Mouse (Mus musculus) embryonic facial prominence, embryonic 12.5 days (tissue): ENCODE data around the gene Slco1a1. TPM values are rescaled to one million over a fixed set of nuclear protein-coding genes. Genes with fewer than 3 reads are reported as not detected.
"Not testable (repeated sequence)": the region's sequence is repeated elsewhere in the genome, so short reads cannot be mapped to it uniquely, and the experiment has no call there.

ENCODE experiments used
- ATAC-seq: fragments of 200-750 bp; cut with Nextera tagmentation; 2 replicates; pipeline ENCODE4 v1.8.0; 2017; ENCODE audit not compliant: insufficient number of reproducible peaks, insufficient read depth, low FRiP score, low TSS enrichment
- H3K27ac ChIP-seq: fragments of 300-500 bp; sonication (generic); 2 replicates; pipeline ENCODE4 v1.5.1; 2016; ENCODE audit warnings: mild to moderate bottlenecking
- H3K27me3 ChIP-seq: fragments of 300-500 bp; sonication (generic); 2 replicates; pipeline ENCODE4 v1.6.1; 2016; ENCODE audit warnings: mild to moderate bottlenecking, moderate library complexity
- H3K36me3 ChIP-seq: fragments of 300-500 bp; sonication (generic); 2 replicates; pipeline ENCODE4 v1.6.1; 2016; ENCODE audit warnings: mild to moderate bottlenecking
- H3K4me1 ChIP-seq: fragments of 300-500 bp; sonication (generic); 2 replicates; pipeline ENCODE4 v1.6.1; 2016
- H3K4me2 ChIP-seq: fragments of 300-500 bp; sonication (generic); replicated peaks from 2 replicates; pipeline ENCODE4 v1.6.1; 2016; ENCODE audit warnings: mild to moderate bottlenecking, moderate library complexity
- H3K4me3 ChIP-seq: fragments of 300-500 bp; sonication (generic); 2 replicates; pipeline ENCODE4 v1.5.1; 2016; ENCODE audit warnings: mild to moderate bottlenecking
- H3K9ac ChIP-seq: fragments of 300-500 bp; sonication (generic); 2 replicates; pipeline ENCODE4 v1.6.1; 2016; ENCODE audit warnings: mild to moderate bottlenecking, moderate library complexity
- H3K9me3 ChIP-seq: fragments of 300-500 bp; sonication (generic); 2 replicates; pipeline ENCODE4 v1.6.1; 2016; ENCODE audit warnings: mild to moderate bottlenecking, moderate library complexity
- WGBS: fragments of 180-500 bp; shearing (Covaris S2); methylation state at CpG from one replicate; pipeline ENCODE4 v1.1.7; 2016; 5-methylcytosine and 5-hydroxymethylcytosine counted together
- polyA plus RNA-seq: library from polyadenylated mRNA; unstranded; fragments of >200 nt; fragmentation: Nextera tagmentation; extraction: Ambion mirVana; gene quantifications from 2 replicates; pipeline ENCODE4 v1.2.1, GENCODE M21; 2016

Gene Slco1a1
- polyA plus RNA-seq: not detected in 2 replicates

GRCm38 (mm10) chr6:141946862-141947261, at the start of gene Slco1a1:
Gene Slco1a1 (minus strand): TSS chr6:141946962.
- Histone ChIP-seq H3K9ac (no peak within 1 kb of the TSS), H3K4me3 (no peak within 1 kb of the TSS), H3K27me3 (no peaks in the 10 kb centered on the region), H3K36me3 (no peaks in the 10 kb centered on the region), H3K4me1 (no peaks in the 10 kb centered on the region), H3K27ac (no peak within 1 kb of the TSS), H3K9me3 (no peaks in the 10 kb centered on the region), H3K4me2 (no peak within 1 kb of the TSS)
- ATAC-seq: no peak

DNA sequence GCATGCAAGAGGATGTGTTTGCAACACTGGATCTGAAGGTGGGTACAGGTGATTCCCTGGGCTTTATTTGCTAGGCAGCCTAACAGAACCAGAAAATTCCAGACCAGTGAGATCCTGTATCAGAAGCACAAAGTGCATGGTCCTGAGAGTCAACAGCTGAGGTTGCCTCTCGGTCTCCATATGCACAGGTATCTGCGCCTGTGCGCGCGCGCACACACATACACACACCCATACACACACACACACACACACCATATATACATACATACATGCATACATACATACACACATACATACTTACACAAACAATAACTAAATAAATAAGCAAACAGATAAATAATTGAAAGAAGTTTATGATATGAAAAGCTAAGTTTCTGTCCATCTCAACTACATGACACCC, 40.0 kb upstream of the Slco1a1 start:
- 98% methylated on average over 6 of the region's 6 CpGs for WGBS
- H3K4me2 ChIP-seq: no peak overlapping the region
- H3K9me3 ChIP-seq: no peaks in the 10 kb centered on the region
- H3K4me3 ChIP-seq: no peak overlapping the region
- no peak overlapping the region for H3K27ac ChIP-seq
- no peak for ATAC-seq
- H3K9ac ChIP-seq: no peak overlapping the region
- H3K27me3 ChIP-seq: no peaks in the 10 kb centered on the region
- H3K4me1 ChIP-seq: no peaks in the 10 kb centered on the region
- no peaks in the 10 kb centered on the region for H3K36me3 ChIP-seq

- Histone ChIP-seq H3K4me2 (no peak overlapping the region), H3K4me1 (no peaks in the 10 kb centered on the region), H3K4me3 (no peak overlapping the region), H3K9ac (no peak overlapping the region), H3K36me3 (no peaks in the 10 kb centered on the region), H3K27ac (no peak overlapping the region), H3K9me3 (no peaks in the 10 kb centered on the region), H3K27me3 (no peaks in the 10 kb centered on the region)
- ATAC-seq: no peak
- 63% methylated on average over 3 of the region's 3 CpGs for WGBS
Observed at GRCm38 (mm10) chr6:141984644-141985043, 37.9 kb upstream of the Slco1a1 start.

DNA sequence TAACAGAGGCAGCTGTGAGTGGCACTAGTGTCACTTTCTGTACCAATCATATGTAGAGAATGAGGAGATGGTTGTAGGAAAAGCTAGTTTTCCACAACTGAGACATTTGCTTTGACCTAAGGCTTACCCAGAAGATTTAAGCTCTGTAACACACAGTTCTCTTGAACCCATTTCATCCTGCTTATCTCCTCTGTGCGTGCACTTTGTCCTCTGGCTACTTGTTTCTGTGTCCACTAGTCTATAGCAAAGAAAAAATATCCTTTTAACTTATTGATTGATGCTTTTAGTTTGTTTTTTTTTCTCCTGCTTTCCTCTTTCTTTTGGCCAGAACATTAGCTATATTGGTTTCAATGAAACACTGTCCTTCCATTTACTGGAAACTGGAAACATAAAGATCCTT, 15.7 kb upstream of the Slco1a1 start:
- no peaks in the 10 kb centered on the region for H3K27me3 ChIP-seq
- WGBS: 85% methylated on average over 1 of the region's 1 CpGs
- H3K4me3 ChIP-seq: no peak overlapping the region
- no peaks in the 10 kb centered on the region for H3K36me3 ChIP-seq
- H3K27ac ChIP-seq: no peak overlapping the region
- H3K4me2 ChIP-seq: no peak overlapping the region
- no peaks in the 10 kb centered on the region for H3K4me1 ChIP-seq
- H3K9me3 ChIP-seq: no peaks in the 10 kb centered on the region
- H3K9ac ChIP-seq: no peak overlapping the region
- no peak for ATAC-seq

DNA sequence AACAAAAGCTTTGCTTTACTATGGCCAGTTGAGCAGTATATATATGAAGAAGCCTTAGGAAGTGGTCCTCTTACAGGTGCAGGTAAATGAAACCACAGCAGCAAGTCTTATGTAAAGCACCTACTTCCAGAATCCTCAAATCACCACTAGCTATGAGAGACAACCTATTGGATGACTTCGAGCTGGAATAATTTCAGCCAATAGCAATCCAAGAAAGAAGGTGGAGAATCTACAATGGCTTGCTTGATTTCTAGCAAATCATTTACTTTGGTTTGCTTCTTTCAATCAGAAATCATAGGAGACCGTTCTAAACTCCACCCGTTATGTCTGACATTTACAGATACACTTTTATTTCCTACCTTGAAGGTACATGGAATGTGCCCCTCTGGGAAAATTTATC, 15.1 kb upstream of the Slco1a1 start:
- H3K36me3 ChIP-seq: no peaks in the 10 kb centered on the region
- 86% methylated on average over 3 of the region's 3 CpGs for WGBS
- ATAC-seq: no peak

GRCm38 (mm10) chr6:141960482-141960881, 13.7 kb upstream of the Slco1a1 start:
- H3K9me3 ChIP-seq: no peaks in the 10 kb centered on the region
- no peak overlapping the region for H3K27ac ChIP-seq
- no peaks in the 10 kb centered on the region for H3K27me3 ChIP-seq
- no peak overlapping the region for H3K9ac ChIP-seq
- H3K4me3 ChIP-seq: no peak overlapping the region
- ATAC-seq: no peak
- H3K4me2 ChIP-seq: no peak overlapping the region
- H3K4me1 ChIP-seq: no peaks in the 10 kb centered on the region
- no peaks in the 10 kb centered on the region for H3K36me3 ChIP-seq
- WGBS: 78% methylated on average over 5 of the region's 5 CpGs

More for the DNA sequence above, 15.1 kb upstream of the Slco1a1 start:
- H3K9ac ChIP-seq: no peak overlapping the region
- no peaks in the 10 kb centered on the region for H3K27me3 ChIP-seq
- H3K9me3 ChIP-seq: no peaks in the 10 kb centered on the region
- no peak overlapping the region for H3K27ac ChIP-seq
- no peak overlapping the region for H3K4me3 ChIP-seq
- H3K4me1 ChIP-seq: no peaks in the 10 kb centered on the region
- no peak overlapping the region for H3K4me2 ChIP-seq

- H3K9ac ChIP-seq: no peak overlapping the region
- 81% methylated on average over 1 of the region's 1 CpGs for WGBS
- no peak overlapping the region for H3K4me3 ChIP-seq
Observed at GRCm38 (mm10) chr6:141940451-141940850, 6.3 kb downstream of the Slco1a1 start.

DNA sequence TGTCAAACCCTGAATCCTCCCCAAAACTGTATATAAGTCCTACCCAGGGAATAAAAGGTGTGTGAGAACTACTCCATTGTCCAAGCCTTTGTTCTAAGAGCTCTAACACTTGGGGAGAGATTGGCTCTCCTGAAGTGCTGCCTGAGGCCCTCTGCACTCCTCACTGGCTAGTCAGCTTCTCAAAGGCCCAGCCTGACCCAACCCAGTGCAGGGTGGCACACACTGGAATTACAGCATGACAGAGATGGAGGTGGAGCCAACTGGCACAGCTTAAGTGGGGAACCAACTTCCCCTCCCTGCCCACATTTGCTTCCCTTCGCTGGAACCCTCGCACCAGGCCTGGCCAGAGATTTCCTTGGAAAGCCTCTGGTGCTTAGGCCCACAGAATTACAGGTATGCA, 48.6 kb downstream of the Slco1a1 start:
- Histone ChIP-seq H3K9me3 (peaks cover 3% of the 10 kb centered on the region; the same call in 1 of the 2 replicates), H3K4me2 (no peak overlapping the region), H3K4me3 (no peak overlapping the region), H3K27me3 (no peaks in the 10 kb centered on the region), H3K4me1 (no peaks in the 10 kb centered on the region), H3K36me3 (no peaks in the 10 kb centered on the region), H3K27ac (no peak overlapping the region), H3K9ac (no peak overlapping the region)
- ATAC-seq: no peak
- 76% methylated on average over 2 of the region's 2 CpGs for WGBS

More at GRCm38 (mm10) chr6:141940451-141940850, 6.3 kb downstream of the Slco1a1 start:
- Histone ChIP-seq H3K4me2 (no peak overlapping the region), H3K36me3 (no peaks in the 10 kb centered on the region), H3K27ac (no peak overlapping the region), H3K27me3 (no peaks in the 10 kb centered on the region), H3K4me1 (no peaks in the 10 kb centered on the region), H3K9me3 (no peaks in the 10 kb centered on the region)
- no peak for ATAC-seq

- no peaks in the 10 kb centered on the region for H3K9me3 ChIP-seq
- H3K27ac ChIP-seq: no peak overlapping the region
- ATAC-seq: no peak
- 61% methylated on average over 2 of the region's 2 CpGs for WGBS
- no peak overlapping the region for H3K9ac ChIP-seq
- no peak overlapping the region for H3K4me2 ChIP-seq
- H3K36me3 ChIP-seq: no peaks in the 10 kb centered on the region
- no peaks in the 10 kb centered on the region for H3K4me1 ChIP-seq
- H3K27me3 ChIP-seq: no peaks in the 10 kb centered on the region
- no peak overlapping the region for H3K4me3 ChIP-seq
Observed at GRCm38 (mm10) chr6:141889723-141890122, 57.0 kb downstream of the Slco1a1 start.

DNA sequence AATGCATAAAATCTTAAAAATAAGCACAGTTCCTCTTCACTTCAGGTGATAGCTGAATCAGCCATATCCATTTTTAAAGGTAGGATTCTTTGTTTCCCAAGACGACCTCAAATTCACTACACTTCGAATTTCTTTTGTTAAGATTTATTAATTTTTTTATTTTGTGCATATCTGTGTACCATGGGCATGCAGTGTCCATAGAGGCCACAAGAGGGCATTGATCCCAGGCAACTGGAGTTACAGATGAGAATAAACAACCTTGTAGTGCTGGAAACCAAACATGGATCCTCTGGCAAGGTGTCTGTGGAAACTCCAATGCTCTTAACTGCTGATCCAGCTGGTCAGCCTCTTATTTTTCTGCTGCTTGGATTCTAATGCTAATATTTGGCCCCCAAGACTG, 58.5 kb downstream of the Slco1a1 start:
- Histone ChIP-seq H3K36me3 (no peaks in the 10 kb centered on the region), H3K4me2 (no peak overlapping the region), H3K9ac (no peak overlapping the region), H3K27ac (no peak overlapping the region), H3K4me3 (no peak overlapping the region), H3K4me1 (no peaks in the 10 kb centered on the region), H3K27me3 (no peaks in the 10 kb centered on the region), H3K9me3 (no peaks in the 10 kb centered on the region)
- WGBS: 66% methylated on average over 2 of the region's 2 CpGs
- ATAC-seq: no peak

GRCm38 (mm10) chr6:141882581-141882980, 64.2 kb downstream of the Slco1a1 start:
- no peak overlapping the region for H3K4me2 ChIP-seq
- no peak for ATAC-seq

GRCm38 (mm10) chr6:141875742-141876141, 71.0 kb downstream of the Slco1a1 start:
- not testable (repeated sequence) for H3K9me3 ChIP-seq, H3K4me3 ChIP-seq, H3K4me1 ChIP-seq, H3K27me3 ChIP-seq, ATAC-seq, H3K4me2 ChIP-seq, H3K27ac ChIP-seq, H3K9ac ChIP-seq, H3K36me3 ChIP-seq
- 73% methylated on average over 4 of the region's 4 CpGs for WGBS

More at GRCm38 (mm10) chr6:141882581-141882980, 64.2 kb downstream of the Slco1a1 start:
- Histone ChIP-seq H3K9ac (no peak overlapping the region), H3K4me3 (no peak overlapping the region), H3K27me3 (no peaks in the 10 kb centered on the region), H3K9me3 (no peaks in the 10 kb centered on the region), H3K4me1 (no peaks in the 10 kb centered on the region), H3K36me3 (no peaks in the 10 kb centered on the region), H3K27ac (no peak overlapping the region)
- 52% methylated on average over 1 of the region's 1 CpGs for WGBS

- WGBS: 83% methylated on average over 2 of the region's 2 CpGs
- ATAC-seq: no peak
Observed at GRCm38 (mm10) chr6:141871711-141872110, 75.1 kb downstream of the Slco1a1 start.

More at GRCm38 (mm10) chr6:141871711-141872110, 75.1 kb downstream of the Slco1a1 start:
- no peaks in the 10 kb centered on the region for H3K9me3 ChIP-seq
- H3K4me2 ChIP-seq: no peak overlapping the region
- H3K27me3 ChIP-seq: no peaks in the 10 kb centered on the region
- no peak overlapping the region for H3K9ac ChIP-seq
- H3K27ac ChIP-seq: no peak overlapping the region
- no peak overlapping the region for H3K4me3 ChIP-seq
- no peaks in the 10 kb centered on the region for H3K4me1 ChIP-seq
- H3K36me3 ChIP-seq: no peaks in the 10 kb centered on the region
